In the genomic region with DNA sequence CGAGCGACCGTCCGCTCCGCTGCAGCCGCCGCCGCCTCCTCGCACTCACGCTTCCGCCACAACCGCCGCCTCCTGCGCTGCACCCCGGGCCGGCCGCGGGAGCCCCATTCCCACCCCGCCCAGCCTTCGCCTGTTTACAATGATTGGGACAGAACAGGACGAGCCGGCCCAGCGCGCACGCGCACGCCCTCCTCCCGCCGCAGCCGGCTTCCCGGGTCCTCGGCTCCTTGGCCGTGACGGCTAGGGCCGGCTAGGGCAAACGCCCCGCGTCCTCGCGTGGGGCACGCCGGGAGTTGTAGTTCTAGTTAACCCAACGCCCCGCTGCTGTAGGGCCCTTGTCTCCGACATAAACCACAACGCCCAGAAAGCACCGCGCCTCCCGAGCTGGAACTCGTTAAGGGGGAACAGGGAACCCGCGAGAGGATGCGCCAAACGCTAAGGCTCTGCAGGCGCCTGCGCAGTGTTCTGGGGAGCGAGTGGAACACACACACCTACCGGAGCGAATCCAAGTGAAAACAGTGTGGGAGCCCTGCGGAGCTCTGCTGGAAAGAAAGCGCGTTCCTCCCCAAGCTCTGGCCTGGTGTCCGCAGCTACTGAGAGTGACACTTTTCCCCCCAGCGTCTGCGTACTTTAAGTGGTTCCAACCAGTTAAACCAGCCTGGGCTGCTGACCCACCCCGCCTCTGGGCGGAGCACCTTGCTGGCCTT, we compare ENCODE assay signal across 8 mouse cellular contexts. TPM values are rescaled to one million over a fixed set of nuclear protein-coding genes. Genes with fewer than 3 reads are reported as not detected.
DNase-seq lines count a peak whose midpoint lies in the region; ATAC-seq and TF ChIP-seq lines count a peak whose summit lies in the region.

No protein-coding gene starts in this region.

- H3K9ac ChIP-seq in heart, embryonic 15.5 days, result peak overlapping the region; percentile 82
- H3K9ac ChIP-seq in liver, embryonic 14.5 days (replicated peaks), result peak overlapping the region; percentile 79
- peak overlapping the region; percentile 83 for H3K9ac ChIP-seq in neural tube, embryonic 11.5 days (ENCODE audit: low read length)
- H3K9ac ChIP-seq in stomach, postnatal 0 days (ENCODE audit: low read length), result peak overlapping the region; percentile 92

- H3K27me3 ChIP-seq in forebrain, embryonic 10.5 days (ENCODE audit: poor library complexity, severe bottlenecking), result no peaks in the 10 kb centered on the region
- no peaks in the 10 kb centered on the region for H3K27me3 ChIP-seq in heart, embryonic 15.5 days
- H3K27me3 ChIP-seq in liver, embryonic 14.5 days (ENCODE audit: control insufficient read depth, insufficient read depth, low read length), result no peaks in the 10 kb centered on the region
- no peaks in the 10 kb centered on the region for H3K27me3 ChIP-seq in neural tube, embryonic 11.5 days (ENCODE audit: control insufficient read depth, insufficient read depth, low read length)
- no peaks in the 10 kb centered on the region for H3K27me3 ChIP-seq in stomach, postnatal 0 days (ENCODE audit: control insufficient read depth, insufficient read depth, low read length)

- H3K27ac ChIP-seq in forebrain, embryonic 10.5 days, result peak overlapping the region; percentile 94
- peak overlapping the region; percentile 98 for H3K27ac ChIP-seq in heart, embryonic 15.5 days
- peak overlapping the region; percentile 90 for H3K27ac ChIP-seq in liver, embryonic 14.5 days
- H3K27ac ChIP-seq in neural tube, embryonic 11.5 days (ENCODE audit: low read depth, low read length), result peak overlapping the region; percentile 92
- H3K27ac ChIP-seq in stomach, postnatal 0 days (replicated peaks), result peak overlapping the region; percentile 98

- peaks cover 30% of the 10 kb centered on the region for H3K4me1 ChIP-seq in forebrain, embryonic 10.5 days
- H3K4me1 ChIP-seq in heart, embryonic 15.5 days (replicated peaks), result peaks cover 31% of the 10 kb centered on the region
- peaks cover 9 to 16% of the 10 kb centered on the region in 2 experiments for H3K4me1 ChIP-seq in liver, embryonic 14.5 days (replicated peaks; ENCODE audit: control insufficient read depth in 2 of 2, insufficient read depth in 2 of 2, low read length in 1 of 2)
- peaks cover 5% of the 10 kb centered on the region for H3K4me1 ChIP-seq in neural tube, embryonic 11.5 days (ENCODE audit: control insufficient read depth, insufficient read depth, low read length)
- H3K4me1 ChIP-seq in stomach, postnatal 0 days (replicated peaks; ENCODE audit: control insufficient read depth, insufficient read depth), result peaks cover 7% of the 10 kb centered on the region; the same call in 1 of the 2 replicates

- TF ChIP-seq CTCF in liver, embryonic 14.5 days (IDR thresholded peaks at IDR 0.05; ENCODE audit: low read depth), result peak; percentile 42; the same call in 1 of the 2 replicates
- TF ChIP-seq CTCF in stomach, postnatal 0 days (IDR thresholded peaks at IDR 0.05; ENCODE audit: low read depth), result peak; percentile 42; the same call in 1 of the 2 replicates

- peak; percentile 97 to 98 for DNase-seq in CD8-positive naive resting alpha-beta T cell, adult 2 months (ENCODE audit: low read depth in 2 of 2, low spot score in 2 of 2)
- DNase-seq in c-Kit-positive CD71-negative TER-119-negative erythroid progenitor cells, embryonic 14.5 days (ENCODE audit: low read depth), result peak; percentile 98
- DNase-seq in forebrain, embryonic 10.5 days (ENCODE audit: extremely low spot score, low spot score), result peak; percentile 99
- peak; percentile 98 to 100 for DNase-seq in kidney, postnatal 25 days
- DNase-seq in liver, embryonic 14.5 days (ENCODE audit: low read depth in 3 of 3, low spot score in 3 of 3), result peak; percentile 98 to 99 (median 99)
- DNase-seq in neural tube, embryonic 11.5 days (ENCODE audit: low spot score), result peak; percentile 100
- DNase-seq in stomach, postnatal 0 days (ENCODE audit: low spot score), result peak; percentile 100

- no peak; the same call in 1 of the 2 replicates for TF ChIP-seq EP300 in liver, embryonic 14.5 days (IDR thresholded peaks at IDR 0.05; ENCODE audit: low read depth)
- peak; percentile 71 for TF ChIP-seq EP300 in stomach, postnatal 0 days (optimal IDR thresholded peaks at IDR 0.05)

- no peaks in the 10 kb centered on the region for H3K36me3 ChIP-seq in forebrain, embryonic 10.5 days (replicated peaks)
- H3K36me3 ChIP-seq in heart, embryonic 15.5 days, result no peaks in the 10 kb centered on the region
- H3K36me3 ChIP-seq in liver, embryonic 14.5 days (replicated peaks; ENCODE audit: control insufficient read depth, insufficient read depth, low read depth), result no peaks in the 10 kb centered on the region
- no peaks in the 10 kb centered on the region for H3K36me3 ChIP-seq in neural tube, embryonic 11.5 days (ENCODE audit: control insufficient read depth, insufficient read depth, low read length)
- no peaks in the 10 kb centered on the region for H3K36me3 ChIP-seq in stomach, postnatal 0 days (ENCODE audit: control insufficient read depth, insufficient read depth, low read length)

- H3K9me3 ChIP-seq in forebrain, embryonic 10.5 days, result no peaks in the 10 kb centered on the region
- no peaks in the 10 kb centered on the region for H3K9me3 ChIP-seq in heart, embryonic 15.5 days (replicated peaks)
- no peaks in the 10 kb centered on the region for H3K9me3 ChIP-seq in liver, embryonic 14.5 days (ENCODE audit: control insufficient read depth, low read length)
- no peaks in the 10 kb centered on the region for H3K9me3 ChIP-seq in neural tube, embryonic 11.5 days (ENCODE audit: control insufficient read depth, low read length)
- H3K9me3 ChIP-seq in stomach, postnatal 0 days (ENCODE audit: control insufficient read depth, low read length), result no peaks in the 10 kb centered on the region

- H3K4me2 ChIP-seq in heart, embryonic 15.5 days, result peak overlapping the region; percentile 93
- peak overlapping the region; percentile 100 for H3K4me2 ChIP-seq in liver, embryonic 14.5 days (ENCODE audit: low read depth)
- H3K4me2 ChIP-seq in neural tube, embryonic 11.5 days (ENCODE audit: low read depth), result peak overlapping the region; percentile 98
- peak overlapping the region; percentile 95 for H3K4me2 ChIP-seq in stomach, postnatal 0 days (replicated peaks; ENCODE audit: low read depth)

- peak overlapping the region; percentile 73 for H3K4me3 ChIP-seq in forebrain, embryonic 10.5 days
- H3K4me3 ChIP-seq in heart, embryonic 15.5 days, result peak overlapping the region; percentile 89
- H3K4me3 ChIP-seq in liver, embryonic 14.5 days (ENCODE audit: insufficient read depth in 1 of 2, low read depth in 2 of 2, low read length in 2 of 2), result peak overlapping the region; percentile 79 to 83
- peak overlapping the region; percentile 91 for H3K4me3 ChIP-seq in neural tube, embryonic 11.5 days (ENCODE audit: low read depth, low read length)
- H3K4me3 ChIP-seq in stomach, postnatal 0 days (ENCODE audit: low read depth, low read length), result peak overlapping the region; percentile 93

- under 1% methylated on average over 66 of the region's 67 CpGs for WGBS in forebrain, embryonic 10.5 days
- WGBS in heart, embryonic 15.5 days, result under 1% methylated on average over 57 of the region's 67 CpGs
- under 1% methylated on average over 67 of the region's 67 CpGs for WGBS in liver, embryonic 14.5 days (ENCODE audit: insufficient replicate concordance)
- under 1% methylated on average over 47 of the region's 67 CpGs for WGBS in neural tube, embryonic 11.5 days
- WGBS in stomach, postnatal 0 days, result under 1% methylated on average over 56 of the region's 67 CpGs

- peak; percentile 98 for ATAC-seq in heart, embryonic 15.5 days (replicated peaks; ENCODE audit: insufficient number of reproducible peaks, insufficient read depth, low FRiP score, low read depth)
- ATAC-seq in liver, embryonic 14.5 days (ENCODE audit: insufficient read depth), result peak; percentile 97
- peak; percentile 98 for ATAC-seq in neural tube, embryonic 11.5 days (ENCODE audit: insufficient read depth, low FRiP score, low TSS enrichment)
- ATAC-seq in stomach, postnatal 0 days (ENCODE audit: low FRiP score, low TSS enrichment), result peak; percentile 100

RNA-seq across cellular contexts. Expression of gene Ralbp1, which starts 0.8 kb away (rescaled TPM):
- polyA plus RNA-seq in forebrain, embryonic 10.5 days (2016; fragmentation: Nextera tagmentation; extraction: Ambion mirVana), result 48.6 and 50.0 TPM in 2 replicates
- 51.1 and 60.7 TPM in 2 replicates for polyA plus RNA-seq in heart, embryonic 15.5 days (2015; fragmentation: Nextera tagmentation; extraction: Ambion mirVana)
- 11.0 and 15.7 TPM in 2 replicates for polyA plus RNA-seq in liver, embryonic 14.5 days (2012; rRNA removed)
- polyA plus RNA-seq in liver, embryonic 14.5 days (2014; fragmentation: Nextera tagmentation; extraction: Ambion mirVana), result 36.0 and 38.1 TPM in 2 replicates
- 47.1 and 50.1 TPM in 2 replicates for polyA plus RNA-seq in neural tube, embryonic 11.5 days (2014; fragmentation: Nextera tagmentation; extraction: Ambion mirVana)
- polyA plus RNA-seq in stomach, postnatal 0 days (2015; fragmentation: Nextera tagmentation; extraction: Ambion mirVana), result 114 and 117 TPM in 2 replicates

Comparison
In these comparisons a context has a peak if more than half of its experiments do, and no peak if none do; other contexts are left out.
1. Peak in every context shown above with its lines: DNase-seq, ATAC-seq, H3K4me3 ChIP-seq and H3K27ac ChIP-seq.